Mouse (Mus musculus): ENCODE results near the gene Mesd. TPM values are rescaled to one million over a fixed set of nuclear protein-coding genes. Genes with fewer than 3 reads are reported as not detected.
A peak's percentile ranks its signal among the peaks of the same experiment; 100 is the strongest.
"Not testable (repeated sequence)": the region's sequence is repeated elsewhere in the genome, so short reads cannot be mapped to it uniquely, and the experiment has no call there.

The Mesd gene
- polyA plus RNA-seq, 2 experiments = 39.8 to 79.5 TPM

DNA sequence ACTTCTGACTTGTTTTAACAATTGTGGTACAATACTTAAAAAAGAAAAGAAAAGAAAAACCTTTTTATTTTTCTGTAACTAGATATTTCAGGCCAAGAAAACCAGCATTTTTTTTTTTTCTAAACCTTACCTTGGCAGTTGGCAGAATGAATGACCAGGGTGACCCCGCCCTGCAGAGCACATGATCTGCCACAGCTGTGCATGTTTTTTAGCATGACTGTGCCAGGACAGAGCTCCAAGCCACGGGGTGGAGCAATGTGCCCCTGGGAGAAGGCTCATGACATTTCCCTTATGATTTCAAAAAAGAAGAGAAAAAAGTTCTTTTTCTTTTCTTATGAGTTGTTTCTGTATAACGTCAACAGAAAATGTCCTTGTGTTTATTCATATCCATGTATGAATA lies 5.1 kb downstream of the Mesd start:
- ATAC-seq (ENCODE audit: low FRiP score, low read depth) (no peak), DNase-seq (ENCODE audit: low spot score) (no peak)
- TF ChIP-seq POLR2A (IDR thresholded peaks at IDR 0.05; ENCODE audit: borderline replicate concordance, extremely low read depth, insufficient read depth, insufficient read length) = no peak
- peaks cover 18% of the 10 kb centered on the region for H3K4me1 ChIP-seq (ENCODE audit: control insufficient read depth, insufficient read depth, low read length)
- no peak overlapping the region for H3K4me2 ChIP-seq (replicated peaks; ENCODE audit: low read depth, low read length, severe bottlenecking)
- 62% methylated on average over 3 of the region's 3 CpGs for whole genome bisulfite sequencing
- no peaks in the 10 kb centered on the region for H3K9me3 ChIP-seq (ENCODE audit: control insufficient read depth, low read length)
- no peak overlapping the region for H3K27ac ChIP-seq (replicated peaks; ENCODE audit: low read depth, low read length)
- no peak overlapping the region for H3K4me3 ChIP-seq (replicated peaks; ENCODE audit: low read length)
- no peak overlapping the region for H3K9ac ChIP-seq (ENCODE audit: low read depth, low read length, severe bottlenecking)
- no peaks in the 10 kb centered on the region for H3K27me3 ChIP-seq (ENCODE audit: control insufficient read depth, insufficient read depth, low read length)
- H3K36me3 ChIP-seq (ENCODE audit: control insufficient read depth, insufficient read depth, low read length) = 0 out of 2 replicates have a peak, but pooled peaks cover under 1% of the 10 kb centered on the region

DNA sequence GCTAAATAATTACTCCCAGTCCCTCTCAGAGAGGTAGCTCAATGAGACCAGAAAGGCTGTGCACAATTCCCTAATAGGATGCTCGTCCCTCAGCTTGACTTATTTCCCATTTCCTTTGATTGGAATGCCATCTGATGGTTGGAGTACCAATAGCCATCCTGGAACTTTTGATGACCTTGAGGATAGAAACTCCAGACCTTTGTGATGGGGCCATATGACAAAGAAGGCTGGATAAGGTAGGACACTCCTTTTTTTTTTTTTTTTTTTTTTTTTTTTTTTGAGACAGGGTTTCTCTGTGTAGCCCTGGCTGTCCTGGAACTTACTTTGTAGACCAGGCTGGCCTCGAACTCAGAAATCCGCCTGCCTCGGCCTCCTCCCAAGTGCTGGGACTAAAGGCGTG lies 5.7 kb downstream of the Mesd start:
- not testable (repeated sequence) for H3K4me3 ChIP-seq (replicated peaks; ENCODE audit: low read length); H3K27ac ChIP-seq (replicated peaks; ENCODE audit: low read depth, low read length); DNase-seq (ENCODE audit: low spot score); ATAC-seq (ENCODE audit: low FRiP score, low read depth); H3K27me3 ChIP-seq (ENCODE audit: control insufficient read depth, insufficient read depth, low read length); H3K9ac ChIP-seq (ENCODE audit: low read depth, low read length, severe bottlenecking); H3K4me2 ChIP-seq (replicated peaks; ENCODE audit: low read depth, low read length, severe bottlenecking); H3K9me3 ChIP-seq (ENCODE audit: control insufficient read depth, low read length); H3K36me3 ChIP-seq (ENCODE audit: control insufficient read depth, insufficient read depth, low read length)
- H3K4me1 ChIP-seq (ENCODE audit: control insufficient read depth, insufficient read depth, low read length) = peaks cover 15% of the 10 kb centered on the region
- WGBS = 88% methylated on average over 5 of the region's 5 CpGs

DNA sequence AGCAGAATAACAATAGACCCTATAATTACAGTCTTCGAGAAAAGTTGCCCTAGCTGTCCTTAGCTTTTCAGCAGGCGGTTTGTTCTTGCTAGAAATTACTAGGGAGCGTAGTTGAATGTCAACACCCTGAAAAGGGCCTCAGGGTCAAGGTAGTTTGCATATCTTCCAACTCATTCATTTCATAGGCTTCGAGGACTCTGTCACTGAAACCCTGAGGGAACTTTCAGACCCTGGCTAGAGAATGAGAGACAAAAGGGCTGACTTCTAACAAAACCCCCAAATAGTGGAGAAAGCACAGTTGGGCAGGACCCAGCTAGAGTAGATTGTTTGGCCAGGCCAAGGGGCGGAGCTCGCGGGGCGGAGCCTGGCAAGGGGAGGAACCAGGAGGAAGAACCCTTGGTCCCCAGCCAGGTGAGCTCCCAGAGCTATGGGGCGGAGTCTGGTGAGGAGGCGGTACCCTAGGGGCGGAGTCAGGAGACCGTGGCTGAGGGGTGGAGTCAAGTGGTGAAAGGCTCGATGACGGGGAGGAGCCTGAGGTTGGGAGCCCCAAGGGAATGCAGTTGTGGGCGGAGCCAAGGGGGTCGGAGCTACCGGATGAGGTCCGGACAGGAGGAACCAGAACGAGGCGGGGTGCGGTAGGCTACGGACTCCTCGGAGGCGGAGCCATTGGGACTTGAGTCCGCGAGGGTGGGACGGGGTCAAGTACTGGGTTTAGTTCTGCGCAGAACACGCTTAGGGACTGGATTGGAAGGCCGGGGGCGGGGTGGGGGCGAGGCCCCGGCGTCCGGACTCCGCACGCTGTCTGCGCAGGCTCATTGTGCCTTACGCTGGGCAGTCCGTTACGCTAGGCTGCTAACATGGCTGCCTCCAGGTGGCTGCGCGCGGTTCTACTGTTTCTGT lies 7.4 kb downstream of the Mesd start:
- TF ChIP-seq POLR2A (IDR thresholded peaks at IDR 0.05; ENCODE audit: borderline replicate concordance, extremely low read depth, insufficient read depth, insufficient read length) = peak; percentile 89; the same call in 1 of the 2 replicates

DNA sequence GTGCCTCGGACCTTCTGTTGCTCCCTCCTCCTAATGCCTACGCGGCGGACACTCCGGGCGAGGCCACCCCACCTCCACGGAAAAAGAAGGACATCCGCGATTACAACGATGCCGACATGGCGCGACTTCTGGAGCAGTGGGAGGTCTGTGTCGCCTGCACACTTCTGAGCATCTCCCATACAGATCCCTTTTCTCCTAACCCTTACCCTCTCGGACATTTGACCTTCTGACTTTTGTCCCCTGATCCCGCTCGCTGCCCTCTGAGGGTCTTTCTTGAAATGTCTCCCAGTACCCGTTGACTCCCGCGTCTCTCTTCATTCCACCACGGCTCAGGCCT lies 8.0 kb downstream of the Mesd start:
- Histone ChIP-seq H3K27me3 (ENCODE audit: control insufficient read depth, insufficient read depth, low read length) (no peaks in the 10 kb centered on the region), H3K9me3 (ENCODE audit: control insufficient read depth, low read length) (no peaks in the 10 kb centered on the region), H3K4me3 (replicated peaks; ENCODE audit: low read length) (peak overlapping the region; percentile 65), H3K9ac (ENCODE audit: low read depth, low read length, severe bottlenecking) (peak overlapping the region; percentile 80), H3K4me2 (replicated peaks; ENCODE audit: low read depth, low read length, severe bottlenecking) (peak overlapping the region; percentile 63), H3K27ac (replicated peaks; ENCODE audit: low read depth, low read length) (peak overlapping the region; percentile 89), H3K36me3 (ENCODE audit: control insufficient read depth, insufficient read depth, low read length) (peaks cover 22% of the 10 kb centered on the region), H3K4me1 (ENCODE audit: control insufficient read depth, insufficient read depth, low read length) (peaks cover 14% of the 10 kb centered on the region)
- no peak for TF ChIP-seq POLR2A (IDR thresholded peaks at IDR 0.05; ENCODE audit: borderline replicate concordance, extremely low read depth, insufficient read depth, insufficient read length)
- WGBS = under 1% methylated on average over 18 of the region's 21 CpGs
- DNase-seq (ENCODE audit: low spot score) (no peak), ATAC-seq (ENCODE audit: low FRiP score, low read depth) (no peak; the same call in 1 of the 2 replicates)

More for the DNA sequence above, 7.4 kb downstream of the Mesd start:
- ATAC-seq (ENCODE audit: low FRiP score, low read depth) (peak; percentile 94), DNase-seq (ENCODE audit: low spot score) (peak; percentile 98)
- H3K4me2 ChIP-seq (replicated peaks; ENCODE audit: low read depth, low read length, severe bottlenecking) = peak overlapping the region; percentile 63
- peaks cover 14% of the 10 kb centered on the region for H3K4me1 ChIP-seq (ENCODE audit: control insufficient read depth, insufficient read depth, low read length)
- H3K9me3 ChIP-seq (ENCODE audit: control insufficient read depth, low read length) = no peaks in the 10 kb centered on the region
- H3K27ac ChIP-seq (replicated peaks; ENCODE audit: low read depth, low read length) = peak overlapping the region; percentile 89
- peaks cover 21% of the 10 kb centered on the region for H3K36me3 ChIP-seq (ENCODE audit: control insufficient read depth, insufficient read depth, low read length)
- peak overlapping the region; percentile 80 for H3K9ac ChIP-seq (ENCODE audit: low read depth, low read length, severe bottlenecking)
- H3K27me3 ChIP-seq (ENCODE audit: control insufficient read depth, insufficient read depth, low read length) = no peaks in the 10 kb centered on the region
- H3K4me3 ChIP-seq (replicated peaks; ENCODE audit: low read length) = peak overlapping the region; percentile 65
- 5% methylated on average over 42 of the region's 44 CpGs for WGBS

DNA sequence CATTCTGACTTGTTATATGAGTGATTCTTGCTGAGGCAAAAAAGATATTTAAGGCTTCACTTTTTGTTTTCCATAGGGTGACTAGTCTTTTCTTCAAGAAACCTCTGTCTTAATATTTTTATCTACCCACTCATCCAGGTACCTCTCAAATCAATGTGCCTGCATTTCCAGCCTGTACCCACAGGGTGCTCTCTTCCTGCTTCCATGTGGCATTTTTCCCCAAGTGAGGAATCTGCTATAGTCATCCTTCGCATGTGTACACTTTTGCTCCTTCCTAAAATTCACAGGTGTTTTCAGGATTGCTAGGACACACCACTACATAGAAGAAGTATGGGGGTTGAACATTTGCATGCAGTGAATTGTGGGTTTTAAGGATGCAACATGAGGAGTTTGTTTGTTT lies 10.1 kb downstream of the Mesd start:
- WGBS = 93% methylated on average over 1 of the region's 1 CpGs
- no peak for DNase-seq (ENCODE audit: low spot score)
- Histone ChIP-seq H3K9me3 (ENCODE audit: control insufficient read depth, low read length) (no peaks in the 10 kb centered on the region), H3K36me3 (ENCODE audit: control insufficient read depth, insufficient read depth, low read length) (peaks cover 41% of the 10 kb centered on the region), H3K9ac (ENCODE audit: low read depth, low read length, severe bottlenecking) (no peak overlapping the region), H3K4me1 (ENCODE audit: control insufficient read depth, insufficient read depth, low read length) (peaks cover 14% of the 10 kb centered on the region), H3K27me3 (ENCODE audit: control insufficient read depth, insufficient read depth, low read length) (no peaks in the 10 kb centered on the region), H3K4me2 (replicated peaks; ENCODE audit: low read depth, low read length, severe bottlenecking) (no peak overlapping the region), H3K4me3 (replicated peaks; ENCODE audit: low read length) (no peak overlapping the region), H3K27ac (replicated peaks; ENCODE audit: low read depth, low read length) (no peak overlapping the region)
- TF ChIP-seq POLR2A (IDR thresholded peaks at IDR 0.05; ENCODE audit: borderline replicate concordance, extremely low read depth, insufficient read depth, insufficient read length) = no peak
- no peak for ATAC-seq (ENCODE audit: low FRiP score, low read depth)
